Mouse (Mus musculus): ENCODE data around the gene Etl4. TPM values are rescaled to one million over a fixed set of nuclear protein-coding genes. Genes with fewer than 3 reads are reported as not detected.

The Etl4 gene
- polyA plus RNA-seq, 1 experiment from 2014 or later = 38.0 TPM

- Histone ChIP-seq H3K9me3 (replicated peaks; ENCODE audit: low read length) (no peaks in the 10 kb centered on the region), H3K4me3 (replicated peaks; ENCODE audit: low read depth, low read length) (no peak overlapping the region), H3K27me3 (ENCODE audit: insufficient read depth, low read length) (no peaks in the 10 kb centered on the region), H3K36me3 (ENCODE audit: insufficient read depth, low read length) (no peaks in the 10 kb centered on the region), H3K27ac (no peak overlapping the region), H3K9ac (ENCODE audit: low read depth, low read length) (no peak overlapping the region), H3K4me2 (ENCODE audit: low read length) (no peak overlapping the region), H3K4me1 (replicated peaks; ENCODE audit: insufficient read depth, low read length) (no peaks in the 10 kb centered on the region)
- no peak for TF ChIP-seq CTCF (IDR thresholded peaks at IDR 0.05; ENCODE audit: low read depth)
- 48% methylated on average over 4 of the region's 4 CpGs for WGBS
- no peak for ATAC-seq (replicated peaks; ENCODE audit: low FRiP score, low read depth)
- no peak for DNase-seq (ENCODE audit: low spot score)
Observed at GRCm38 (mm10) chr2:20231371-20231770, 321.8 kb downstream of the Etl4 start.

DNA sequence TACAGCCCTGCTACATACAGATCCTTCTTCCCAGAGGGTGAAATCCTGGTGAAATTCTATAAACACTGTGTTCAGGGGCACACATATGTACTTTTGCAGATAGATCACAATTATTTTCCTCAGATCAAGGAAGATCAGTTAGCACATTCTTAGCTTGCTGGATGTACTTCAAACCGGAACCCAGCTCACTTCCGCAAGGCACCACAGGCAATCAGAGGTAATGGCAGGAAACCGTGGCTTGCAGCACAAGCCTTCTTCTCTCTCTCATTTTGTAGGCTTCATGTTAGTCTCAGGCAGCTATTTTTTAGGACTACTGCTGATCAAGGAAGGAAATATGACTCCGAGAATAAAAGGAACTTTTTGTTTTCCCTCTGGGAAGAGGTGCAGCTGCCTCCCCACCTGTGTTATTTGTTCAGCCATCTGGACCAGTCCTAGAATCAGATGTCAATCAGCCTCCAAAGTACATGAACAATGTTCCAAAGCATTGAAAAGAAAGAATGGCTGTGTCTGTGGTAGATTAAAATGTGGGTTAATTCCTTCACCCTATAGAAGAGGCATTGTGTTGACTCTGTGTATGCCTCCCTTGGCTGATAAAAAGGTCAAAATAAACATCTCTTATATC, 338.6 kb downstream of the Etl4 start:
- TF ChIP-seq CTCF (IDR thresholded peaks at IDR 0.05; ENCODE audit: low read depth) = no peak
- WGBS = 50% methylated on average over 4 of the region's 4 CpGs
- Histone ChIP-seq H3K4me2 (ENCODE audit: low read length) (no peak overlapping the region), H3K27ac (no peak overlapping the region), H3K27me3 (ENCODE audit: insufficient read depth, low read length) (no peaks in the 10 kb centered on the region), H3K4me3 (replicated peaks; ENCODE audit: low read depth, low read length) (no peak overlapping the region), H3K9ac (ENCODE audit: low read depth, low read length) (no peak overlapping the region), H3K36me3 (ENCODE audit: insufficient read depth, low read length) (no peaks in the 10 kb centered on the region), H3K9me3 (replicated peaks; ENCODE audit: low read length) (no peaks in the 10 kb centered on the region), H3K4me1 (replicated peaks; ENCODE audit: insufficient read depth, low read length) (no peaks in the 10 kb centered on the region)
- DNase-seq (ENCODE audit: low spot score) (no peak), ATAC-seq (replicated peaks; ENCODE audit: low FRiP score, low read depth) (no peak)

GRCm38 (mm10) chr2:20249403-20249802, 339.8 kb downstream of the Etl4 start:
- no peak for ATAC-seq (replicated peaks; ENCODE audit: low FRiP score, low read depth)
- Histone ChIP-seq H3K4me2 (ENCODE audit: low read length) (no peak overlapping the region), H3K9ac (ENCODE audit: low read depth, low read length) (no peak overlapping the region)

GRCm38 (mm10) chr2:20276124-20276523, 366.5 kb downstream of the Etl4 start:
- Histone ChIP-seq H3K4me3 (replicated peaks; ENCODE audit: low read depth, low read length) (no peak overlapping the region), H3K9me3 (replicated peaks; ENCODE audit: low read length) (no peaks in the 10 kb centered on the region), H3K4me2 (ENCODE audit: low read length) (no peak overlapping the region), H3K27me3 (ENCODE audit: insufficient read depth, low read length) (no peaks in the 10 kb centered on the region), H3K36me3 (ENCODE audit: insufficient read depth, low read length) (no peaks in the 10 kb centered on the region), H3K4me1 (replicated peaks; ENCODE audit: insufficient read depth, low read length) (no peaks in the 10 kb centered on the region), H3K27ac (no peak overlapping the region), H3K9ac (ENCODE audit: low read depth, low read length) (no peak overlapping the region)
- TF ChIP-seq CTCF (IDR thresholded peaks at IDR 0.05; ENCODE audit: low read depth) = peak; percentile 91
- 55% methylated on average over 2 of the region's 2 CpGs for WGBS
- ATAC-seq (replicated peaks; ENCODE audit: low FRiP score, low read depth) = no peak
- DNase-seq (ENCODE audit: low spot score) = peak; percentile 82

More at GRCm38 (mm10) chr2:20249403-20249802, 339.8 kb downstream of the Etl4 start:
- Histone ChIP-seq H3K27me3 (ENCODE audit: insufficient read depth, low read length) (no peaks in the 10 kb centered on the region), H3K36me3 (ENCODE audit: insufficient read depth, low read length) (no peaks in the 10 kb centered on the region), H3K9me3 (replicated peaks; ENCODE audit: low read length) (0 out of 2 replicates have a peak, but pooled peaks cover 3% of the 10 kb centered on the region), H3K4me1 (replicated peaks; ENCODE audit: insufficient read depth, low read length) (no peaks in the 10 kb centered on the region), H3K27ac (no peak overlapping the region), H3K4me3 (replicated peaks; ENCODE audit: low read depth, low read length) (no peak overlapping the region)
- no peak for TF ChIP-seq CTCF (IDR thresholded peaks at IDR 0.05; ENCODE audit: low read depth)
- no peak for DNase-seq (ENCODE audit: low spot score)
- WGBS = 55% methylated on average over 4 of the region's 4 CpGs

DNA sequence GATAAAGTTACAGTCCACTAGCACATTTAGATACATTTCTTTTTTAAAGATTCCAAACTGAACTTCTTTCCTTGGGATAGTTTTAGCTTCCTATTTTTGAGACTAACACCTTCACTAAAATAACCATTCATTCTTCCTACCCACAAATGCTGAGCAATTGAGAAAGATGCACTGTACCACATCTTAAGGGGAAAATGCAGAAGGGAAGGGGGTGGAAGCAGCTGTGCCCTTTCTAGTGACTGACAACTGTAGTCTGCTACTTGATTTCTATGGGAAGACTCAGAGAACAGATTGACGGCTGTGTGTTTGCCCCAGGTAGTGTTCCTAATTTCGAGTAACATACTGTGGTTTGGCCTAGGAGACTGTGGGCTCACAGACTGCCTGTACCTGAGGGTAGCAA, 372.3 kb downstream of the Etl4 start:
- Histone ChIP-seq H3K4me1 (replicated peaks; ENCODE audit: insufficient read depth, low read length) (no peaks in the 10 kb centered on the region), H3K9ac (ENCODE audit: low read depth, low read length) (no peak overlapping the region), H3K4me3 (replicated peaks; ENCODE audit: low read depth, low read length) (no peak overlapping the region), H3K36me3 (ENCODE audit: insufficient read depth, low read length) (no peaks in the 10 kb centered on the region), H3K27me3 (ENCODE audit: insufficient read depth, low read length) (no peaks in the 10 kb centered on the region), H3K9me3 (replicated peaks; ENCODE audit: low read length) (no peaks in the 10 kb centered on the region), H3K4me2 (ENCODE audit: low read length) (no peak overlapping the region), H3K27ac (no peak overlapping the region)
- no peak for TF ChIP-seq CTCF (IDR thresholded peaks at IDR 0.05; ENCODE audit: low read depth)
- ATAC-seq (replicated peaks; ENCODE audit: low FRiP score, low read depth) (no peak), DNase-seq (ENCODE audit: low spot score) (no peak)
- 85% methylated on average over 2 of the region's 2 CpGs for WGBS

GRCm38 (mm10) chr2:20284425-20284824, 374.8 kb downstream of the Etl4 start:
- peak; percentile 21 for DNase-seq (ENCODE audit: low spot score)
- Histone ChIP-seq H3K27ac (no peak overlapping the region), H3K4me3 (replicated peaks; ENCODE audit: low read depth, low read length) (no peak overlapping the region), H3K9me3 (replicated peaks; ENCODE audit: low read length) (no peaks in the 10 kb centered on the region), H3K4me2 (ENCODE audit: low read length) (no peak overlapping the region), H3K36me3 (ENCODE audit: insufficient read depth, low read length) (no peaks in the 10 kb centered on the region), H3K27me3 (ENCODE audit: insufficient read depth, low read length) (no peaks in the 10 kb centered on the region), H3K4me1 (replicated peaks; ENCODE audit: insufficient read depth, low read length) (no peaks in the 10 kb centered on the region), H3K9ac (ENCODE audit: low read depth, low read length) (no peak overlapping the region)
- ATAC-seq (replicated peaks; ENCODE audit: low FRiP score, low read depth) = no peak
- 60% methylated on average over 2 of the region's 2 CpGs for WGBS
- TF ChIP-seq CTCF (IDR thresholded peaks at IDR 0.05; ENCODE audit: low read depth) = no peak
